Mouse (Mus musculus) kidney, postnatal 10 days (tissue): ENCODE data around the gene Pole3.
A peak's percentile ranks its signal among the peaks of the same experiment; 100 is the strongest.

Source experiments
- DNase-seq: peaks from one replicate; pipeline ENCODE4 v3.0.0; 2021; ENCODE audit warnings: mixed read lengths

The Pole3 gene

GRCm38 (mm10) chr4:62518416-62519121 is 6.3 kb downstream of the Pole3 start:
- DNase-seq, result peak; percentile 57

- DNase-seq, result no peak
These were observed 7.1 kb downstream of the Pole3 start for GRCm38 (mm10) chr4:62517538-62518415.

- no peak for DNase-seq
These were observed 7.8 kb downstream of the Pole3 start for GRCm38 (mm10) chr4:62517046-62517445.

- no peak for DNase-seq
These were observed 8.3 kb downstream of the Pole3 start for GRCm38 (mm10) chr4:62516579-62516978.

GRCm38 (mm10) chr4:62516079-62516478 is 8.8 kb downstream of the Pole3 start:
- DNase-seq, result peak; percentile 85

- DNase-seq, result no peak
These were observed 9.4 kb downstream of the Pole3 start for GRCm38 (mm10) chr4:62515490-62515889.

GRCm38 (mm10) chr4:62514995-62515394 is 9.9 kb downstream of the Pole3 start:
- DNase-seq, result no peak

- DNase-seq, result no peak
These were observed 10.8 kb downstream of the Pole3 start for GRCm38 (mm10) chr4:62513998-62514506.

- DNase-seq, result peak; percentile 83
These were observed 14.9 kb downstream of the Pole3 start for GRCm38 (mm10) chr4:62509946-62510345.

- DNase-seq, result peak; percentile 60
These were observed 16.0 kb downstream of the Pole3 start for GRCm38 (mm10) chr4:62508839-62509238.

GRCm38 (mm10) chr4:62506798-62507197 is 18.1 kb downstream of the Pole3 start:
- peak; percentile 66 for DNase-seq

GRCm38 (mm10) chr4:62505991-62506390 is 18.9 kb downstream of the Pole3 start:
- no peak for DNase-seq

GRCm38 (mm10) chr4:62503374-62503970 is 21.4 kb downstream of the Pole3 start, which contains the start of gene Hdhd3:
Gene Hdhd3, minus strand, starts transcription at chr4:62503467.
- no peak for DNase-seq

GRCm38 (mm10) chr4:62502969-62503368 is 21.9 kb downstream of the Pole3 start:
- peak; percentile 46 for DNase-seq

GRCm38 (mm10) chr4:62501964-62502732 is 22.7 kb downstream of the Pole3 start:
- peak; percentile 96 for DNase-seq

- DNase-seq, result no peak
These were observed 23.3 kb downstream of the Pole3 start for GRCm38 (mm10) chr4:62501534-62501933.

GRCm38 (mm10) chr4:62500799-62501198 is 24.1 kb downstream of the Pole3 start:
- no peak for DNase-seq

- DNase-seq, result peak; percentile 73
These were observed 28.1 kb downstream of the Pole3 start for GRCm38 (mm10) chr4:62496815-62497214.

- DNase-seq, result peak; percentile 66
These were observed 28.9 kb downstream of the Pole3 start for GRCm38 (mm10) chr4:62495946-62496345.

- DNase-seq, result no peak
These were observed 30.6 kb downstream of the Pole3 start for GRCm38 (mm10) chr4:62494230-62494629.

- no peak for DNase-seq
These were observed 32.2 kb downstream of the Pole3 start for GRCm38 (mm10) chr4:62492682-62493081.

GRCm38 (mm10) chr4:62487914-62488313 is 37.0 kb downstream of the Pole3 start:
- no peak for DNase-seq
